Mouse (Mus musculus): ENCODE measurements around the gene Nfia. TPM values are rescaled to one million over a fixed set of nuclear protein-coding genes. Genes with fewer than 3 reads are reported as not detected.

Nfia gene
- polyA plus RNA-seq, 1 experiment from 2014 or later = 52.9 TPM

GRCm38 (mm10) chr4:98027412-98027811 is 254.9 kb downstream of the Nfia start:
- no peak overlapping the region for H3K27ac ChIP-seq (ENCODE audit: low read length)
- H3K9ac ChIP-seq (ENCODE audit: low read length) = no peak overlapping the region
- H3K4me3 ChIP-seq (ENCODE audit: low read length) = no peak overlapping the region
- 0 out of 2 replicates have a peak, but pooled peaks cover 1% of the 10 kb centered on the region for H3K36me3 ChIP-seq (ENCODE audit: control insufficient read depth, insufficient read depth, low read length)
- no peaks in the 10 kb centered on the region for H3K9me3 ChIP-seq (ENCODE audit: control insufficient read depth, low read length)
- ATAC-seq (ENCODE audit: low read depth) = no peak
- 93% methylated on average over 4 of the region's 4 CpGs for WGBS
- H3K4me1 ChIP-seq (replicated peaks; ENCODE audit: control insufficient read depth, insufficient read depth, low read length) = no peaks in the 10 kb centered on the region
- no peaks in the 10 kb centered on the region for H3K27me3 ChIP-seq (ENCODE audit: control insufficient read depth, insufficient read depth, low read depth, low read length)
- H3K4me2 ChIP-seq (ENCODE audit: low read depth, low read length) = no peak overlapping the region

- 64% methylated on average over 3 of the region's 3 CpGs for WGBS
- H3K4me2 ChIP-seq (ENCODE audit: low read depth, low read length) = no peak overlapping the region
- H3K36me3 ChIP-seq (ENCODE audit: control insufficient read depth, insufficient read depth, low read length) = no peaks in the 10 kb centered on the region
- no peak for ATAC-seq (ENCODE audit: low read depth)
- H3K4me1 ChIP-seq (replicated peaks; ENCODE audit: control insufficient read depth, insufficient read depth, low read length) = 0 out of 2 replicates have a peak, but pooled peaks cover 3% of the 10 kb centered on the region
- H3K27me3 ChIP-seq (ENCODE audit: control insufficient read depth, insufficient read depth, low read depth, low read length) = no peaks in the 10 kb centered on the region
- H3K4me3 ChIP-seq (ENCODE audit: low read length) = no peak overlapping the region
- H3K9me3 ChIP-seq (ENCODE audit: control insufficient read depth, low read length) = no peaks in the 10 kb centered on the region
- H3K27ac ChIP-seq (ENCODE audit: low read length) = no peak overlapping the region
- no peak overlapping the region for H3K9ac ChIP-seq (ENCODE audit: low read length)
These were observed 259.3 kb downstream of the Nfia start for GRCm38 (mm10) chr4:98031871-98032270.

- ATAC-seq (ENCODE audit: low read depth) = no peak
- Histone ChIP-seq H3K36me3 (ENCODE audit: control insufficient read depth, insufficient read depth, low read length) (no peaks in the 10 kb centered on the region), H3K27ac (ENCODE audit: low read length) (no peak overlapping the region), H3K9me3 (ENCODE audit: control insufficient read depth, low read length) (no peaks in the 10 kb centered on the region), H3K27me3 (ENCODE audit: control insufficient read depth, insufficient read depth, low read depth, low read length) (no peaks in the 10 kb centered on the region), H3K4me3 (ENCODE audit: low read length) (no peak overlapping the region), H3K9ac (ENCODE audit: low read length) (no peak overlapping the region), H3K4me2 (ENCODE audit: low read depth, low read length) (no peak overlapping the region), H3K4me1 (replicated peaks; ENCODE audit: control insufficient read depth, insufficient read depth, low read length) (0 out of 2 replicates have a peak, but pooled peaks cover 3% of the 10 kb centered on the region)
- 69% methylated on average over 5 of the region's 5 CpGs for WGBS
These were observed 259.8 kb downstream of the Nfia start for GRCm38 (mm10) chr4:98032332-98032731.

- H3K9me3 ChIP-seq (ENCODE audit: control insufficient read depth, low read length) = no peaks in the 10 kb centered on the region
- 0 out of 2 replicates have a peak, but pooled peaks cover 2% of the 10 kb centered on the region for H3K36me3 ChIP-seq (ENCODE audit: control insufficient read depth, insufficient read depth, low read length)
- H3K27me3 ChIP-seq (ENCODE audit: control insufficient read depth, insufficient read depth, low read depth, low read length) = no peaks in the 10 kb centered on the region
- no peak overlapping the region for H3K4me3 ChIP-seq (ENCODE audit: low read length)
- no peak overlapping the region for H3K27ac ChIP-seq (ENCODE audit: low read length)
- no peak for ATAC-seq (ENCODE audit: low read depth)
- 64% methylated on average over 5 of the region's 5 CpGs for WGBS
- H3K4me1 ChIP-seq (replicated peaks; ENCODE audit: control insufficient read depth, insufficient read depth, low read length) = no peaks in the 10 kb centered on the region
- H3K4me2 ChIP-seq (ENCODE audit: low read depth, low read length) = no peak overlapping the region
- H3K9ac ChIP-seq (ENCODE audit: low read length) = no peak overlapping the region
These were observed 266.6 kb downstream of the Nfia start for GRCm38 (mm10) chr4:98039095-98039494.

- WGBS = 75% methylated on average over 7 of the region's 7 CpGs
These were observed 267.6 kb downstream of the Nfia start for GRCm38 (mm10) chr4:98040179-98040578.

GRCm38 (mm10) chr4:98044611-98045010 is 272.1 kb downstream of the Nfia start:
- H3K36me3 ChIP-seq (ENCODE audit: control insufficient read depth, insufficient read depth, low read length) = 0 out of 2 replicates have a peak, but pooled peaks cover 2% of the 10 kb centered on the region

More at GRCm38 (mm10) chr4:98040179-98040578, 267.6 kb downstream of the Nfia start:
- Histone ChIP-seq H3K4me3 (ENCODE audit: low read length) (no peak overlapping the region), H3K4me2 (ENCODE audit: low read depth, low read length) (no peak overlapping the region), H3K27ac (ENCODE audit: low read length) (no peak overlapping the region), H3K4me1 (replicated peaks; ENCODE audit: control insufficient read depth, insufficient read depth, low read length) (no peaks in the 10 kb centered on the region), H3K9me3 (ENCODE audit: control insufficient read depth, low read length) (no peaks in the 10 kb centered on the region), H3K27me3 (ENCODE audit: control insufficient read depth, insufficient read depth, low read depth, low read length) (no peaks in the 10 kb centered on the region), H3K36me3 (ENCODE audit: control insufficient read depth, insufficient read depth, low read length) (0 out of 2 replicates have a peak, but pooled peaks cover 2% of the 10 kb centered on the region), H3K9ac (ENCODE audit: low read length) (no peak overlapping the region)
- no peak for ATAC-seq (ENCODE audit: low read depth)

GRCm38 (mm10) chr4:98047369-98047768 is 274.8 kb downstream of the Nfia start:
- H3K4me3 ChIP-seq (ENCODE audit: low read length) = no peak overlapping the region
- no peak for ATAC-seq (ENCODE audit: low read depth)
- no peak overlapping the region for H3K27ac ChIP-seq (ENCODE audit: low read length)
- H3K4me1 ChIP-seq (replicated peaks; ENCODE audit: control insufficient read depth, insufficient read depth, low read length) = peaks cover 9% of the 10 kb centered on the region
- H3K4me2 ChIP-seq (ENCODE audit: low read depth, low read length) = no peak overlapping the region
- H3K9me3 ChIP-seq (ENCODE audit: control insufficient read depth, low read length) = no peaks in the 10 kb centered on the region
- no peaks in the 10 kb centered on the region for H3K27me3 ChIP-seq (ENCODE audit: control insufficient read depth, insufficient read depth, low read depth, low read length)
- H3K9ac ChIP-seq (ENCODE audit: low read length) = no peak overlapping the region
- peaks cover 2% of the 10 kb centered on the region; the same call in 1 of the 2 replicates for H3K36me3 ChIP-seq (ENCODE audit: control insufficient read depth, insufficient read depth, low read length)

More at GRCm38 (mm10) chr4:98044611-98045010, 272.1 kb downstream of the Nfia start:
- no peak overlapping the region for H3K4me3 ChIP-seq (ENCODE audit: low read length)
- H3K27me3 ChIP-seq (ENCODE audit: control insufficient read depth, insufficient read depth, low read depth, low read length) = no peaks in the 10 kb centered on the region
- WGBS = 86% methylated on average over 8 of the region's 8 CpGs
- H3K4me2 ChIP-seq (ENCODE audit: low read depth, low read length) = no peak overlapping the region
- no peak overlapping the region for H3K27ac ChIP-seq (ENCODE audit: low read length)
- peaks cover 4% of the 10 kb centered on the region; the same call in 1 of the 2 replicates for H3K4me1 ChIP-seq (replicated peaks; ENCODE audit: control insufficient read depth, insufficient read depth, low read length)
- H3K9me3 ChIP-seq (ENCODE audit: control insufficient read depth, low read length) = no peaks in the 10 kb centered on the region
- ATAC-seq (ENCODE audit: low read depth) = no peak
- no peak overlapping the region for H3K9ac ChIP-seq (ENCODE audit: low read length)

- WGBS = 41% methylated on average over 7 of the region's 7 CpGs
- H3K4me2 ChIP-seq (ENCODE audit: low read depth, low read length) = no peak overlapping the region
- H3K9me3 ChIP-seq (ENCODE audit: control insufficient read depth, low read length) = no peaks in the 10 kb centered on the region
- H3K27me3 ChIP-seq (ENCODE audit: control insufficient read depth, insufficient read depth, low read depth, low read length) = no peaks in the 10 kb centered on the region
- H3K36me3 ChIP-seq (ENCODE audit: control insufficient read depth, insufficient read depth, low read length) = peaks cover 8% of the 10 kb centered on the region; the same call in 1 of the 2 replicates
- H3K9ac ChIP-seq (ENCODE audit: low read length) = no peak overlapping the region
- no peak for ATAC-seq (ENCODE audit: low read depth)
- H3K27ac ChIP-seq (ENCODE audit: low read length) = no peak overlapping the region
- no peak overlapping the region for H3K4me3 ChIP-seq (ENCODE audit: low read length)
- peaks cover 9% of the 10 kb centered on the region for H3K4me1 ChIP-seq (replicated peaks; ENCODE audit: control insufficient read depth, insufficient read depth, low read length)
These were observed 277.1 kb downstream of the Nfia start for GRCm38 (mm10) chr4:98049584-98049983.

GRCm38 (mm10) chr4:98050003-98050620 is 277.6 kb downstream of the Nfia start:
- WGBS = 81% methylated on average over 8 of the region's 8 CpGs
- H3K27ac ChIP-seq (ENCODE audit: low read length) = no peak overlapping the region
- no peak overlapping the region for H3K9ac ChIP-seq (ENCODE audit: low read length)
- H3K4me3 ChIP-seq (ENCODE audit: low read length) = no peak overlapping the region
- no peak overlapping the region for H3K4me2 ChIP-seq (ENCODE audit: low read depth, low read length)
- peaks cover 8% of the 10 kb centered on the region; the same call in 1 of the 2 replicates for H3K36me3 ChIP-seq (ENCODE audit: control insufficient read depth, insufficient read depth, low read length)
- no peak for ATAC-seq (ENCODE audit: low read depth)
- no peaks in the 10 kb centered on the region for H3K9me3 ChIP-seq (ENCODE audit: control insufficient read depth, low read length)
- no peaks in the 10 kb centered on the region for H3K27me3 ChIP-seq (ENCODE audit: control insufficient read depth, insufficient read depth, low read depth, low read length)
- peaks cover 9% of the 10 kb centered on the region for H3K4me1 ChIP-seq (replicated peaks; ENCODE audit: control insufficient read depth, insufficient read depth, low read length)
